Mouse (Mus musculus) small intestine, adult 2 months (tissue): Measurements from ENCODE around the gene Mib2. TPM values are rescaled to one million over a fixed set of nuclear protein-coding genes. Genes with fewer than 3 reads are reported as not detected.

Experiments
- H3K27ac ChIP-seq: fragments of 200-500 bp; 2 replicates; pipeline ENCODE4 v1.5.1; 2012; ENCODE audit warnings: low read depth, low read length, control low read depth, inconsistent platforms; ENCODE audit not compliant: insufficient read depth
- H3K27me3 ChIP-seq: fragments of 200-500 bp; 2 replicates; pipeline ENCODE4 v1.6.1; 2012; ENCODE audit warnings: mild to moderate bottlenecking, moderate library complexity, low read length, inconsistent platforms; ENCODE audit not compliant: control insufficient read depth, insufficient read depth
- H3K36me3 ChIP-seq: fragments of 200-500 bp; 2 replicates; pipeline ENCODE4 v1.6.1; 2012; ENCODE audit warnings: mild to moderate bottlenecking, low read length, control low read depth, inconsistent platforms; ENCODE audit not compliant: control insufficient read depth, insufficient read depth
- H3K4me1 ChIP-seq: fragments of 200-500 bp; 2 replicates; pipeline ENCODE4 v1.6.1; 2012; ENCODE audit warnings: low read length, inconsistent platforms, mixed read lengths; ENCODE audit not compliant: control insufficient read depth, insufficient read depth, insufficient read length
- H3K4me3 ChIP-seq: fragments of 200-500 bp; 2 replicates; pipeline ENCODE4 v1.5.1; 2012; ENCODE audit warnings: low read depth, mild to moderate bottlenecking, control low read depth, inconsistent platforms, low read length, moderate library complexity
- CTCF ChIP-seq: fragments of 200-500 bp; IDR thresholded peaks from 2 replicates; pipeline ENCODE4 v1.5.1; 2012; ENCODE audit warnings: low read depth, mild to moderate bottlenecking, control low read depth, inconsistent platforms, low read length, moderate library complexity, mixed read lengths; ENCODE audit not compliant: insufficient replicate concordance, insufficient read length; ENCODE audit errors: extremely low read depth
- POLR2A ChIP-seq: fragments of 200-500 bp; IDR thresholded peaks from 2 replicates; pipeline ENCODE4 v1.6.1; 2012; ENCODE audit warnings: low read depth, mild to moderate bottlenecking, control low read depth, inconsistent platforms, low read length, moderate library complexity
- WGBS: fragments of 180-500 bp; shearing (Covaris S2); methylation state at CpG from one replicate; pipeline ENCODE4 v1.1.7; 2018; 5-methylcytosine and 5-hydroxymethylcytosine counted together
- polyA plus RNA-seq: library from polyadenylated mRNA; depleted of rRNA; stranded (reverse); fragments of >200 nt; gene quantifications from 2 replicates; pipeline ENCODE4 v1.2.3, GENCODE M21; 2012

Gene Mib2
- polyA plus RNA-seq, 1 experiment: 85.4 TPM

- TF ChIP-seq POLR2A (no peak), CTCF (no peak)
- peaks cover 61% of the 10 kb centered on the region for H3K36me3 ChIP-seq
These were observed 25.5 kb downstream of the Mib2 start for GRCm38 (mm10) chr4:155643531-155643930.

DNA sequence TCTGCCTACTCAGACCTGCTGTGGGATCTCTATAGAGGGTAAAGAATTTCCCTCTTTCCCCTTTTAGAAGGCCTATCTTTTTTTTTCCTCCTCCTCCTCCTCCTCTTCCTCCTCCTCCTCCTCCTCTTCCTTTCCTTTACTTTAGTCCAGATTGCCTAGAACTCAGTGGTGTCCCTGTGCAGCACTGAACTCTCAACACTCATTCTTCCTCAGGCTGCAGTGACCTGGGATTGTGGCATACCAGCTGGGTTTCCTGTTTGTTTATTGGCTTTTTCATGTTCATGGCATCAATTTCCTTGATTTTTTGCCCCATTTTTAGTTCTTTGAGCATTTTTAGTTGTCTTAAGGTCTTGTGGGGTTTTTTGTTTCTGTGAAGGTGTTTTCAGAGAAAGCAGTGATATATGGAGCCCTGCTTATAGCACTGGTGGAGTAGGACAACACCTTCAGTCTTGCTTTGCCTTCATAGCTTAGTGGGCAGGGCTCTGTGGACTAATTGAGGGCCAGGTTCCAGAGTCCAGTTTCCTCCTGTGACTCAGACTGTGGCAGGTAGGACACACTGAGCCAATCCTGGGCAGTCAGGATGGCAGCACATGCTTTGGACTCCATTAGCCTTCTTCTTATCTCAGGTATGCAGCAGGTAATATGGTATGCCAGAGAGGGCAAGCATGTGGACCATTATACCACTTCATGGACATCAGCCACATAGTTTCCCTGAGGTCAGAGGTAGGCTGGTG, 33.1 kb downstream of the Mib2 start:
- H3K4me1 ChIP-seq: peaks cover 13% of the 10 kb centered on the region
- TF ChIP-seq CTCF: no peak
- TF ChIP-seq POLR2A: no peak
- H3K27ac ChIP-seq: peak overlapping the region; percentile 93
- peaks cover 65% of the 10 kb centered on the region for H3K36me3 ChIP-seq
- H3K27me3 ChIP-seq: no peaks in the 10 kb centered on the region
- no peak overlapping the region for H3K4me3 ChIP-seq

More at GRCm38 (mm10) chr4:155643531-155643930, 25.5 kb downstream of the Mib2 start:
- Histone ChIP-seq H3K27me3 (no peaks in the 10 kb centered on the region), H3K4me1 (peaks cover 21% of the 10 kb centered on the region), H3K4me3 (no peak overlapping the region), H3K27ac (peak overlapping the region; percentile 97)
- 31% methylated on average over 1 of the region's 1 CpGs for WGBS

DNA sequence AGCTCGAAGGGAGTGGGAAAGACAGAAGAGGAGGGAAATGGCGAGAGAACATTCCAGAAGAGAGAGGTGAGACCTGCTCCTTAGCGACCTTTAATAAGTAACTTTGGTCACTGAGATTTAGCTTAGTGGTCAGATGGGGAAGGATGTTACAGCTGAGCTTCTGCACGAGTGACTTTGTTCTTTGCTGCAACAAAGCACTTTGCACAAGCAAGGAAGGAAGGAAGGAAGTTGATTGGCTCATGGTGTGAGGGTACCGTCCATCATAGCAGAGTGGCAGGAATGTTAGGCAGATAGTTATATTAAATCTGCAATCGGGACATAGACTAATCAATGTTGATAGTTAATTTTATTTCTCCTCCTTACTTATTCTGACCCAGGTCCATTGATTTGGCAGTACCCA, 38.7 kb downstream of the Mib2 start:
- WGBS: 80% methylated on average over 6 of the region's 6 CpGs
- TF ChIP-seq CTCF (no peak), POLR2A (no peak)
- H3K27ac ChIP-seq: no peak overlapping the region
- no peak overlapping the region for H3K4me3 ChIP-seq
- H3K36me3 ChIP-seq: peaks cover 55% of the 10 kb centered on the region
- peaks cover 3% of the 10 kb centered on the region; the same call in 1 of the 2 replicates for H3K4me1 ChIP-seq
- no peaks in the 10 kb centered on the region for H3K27me3 ChIP-seq

DNA sequence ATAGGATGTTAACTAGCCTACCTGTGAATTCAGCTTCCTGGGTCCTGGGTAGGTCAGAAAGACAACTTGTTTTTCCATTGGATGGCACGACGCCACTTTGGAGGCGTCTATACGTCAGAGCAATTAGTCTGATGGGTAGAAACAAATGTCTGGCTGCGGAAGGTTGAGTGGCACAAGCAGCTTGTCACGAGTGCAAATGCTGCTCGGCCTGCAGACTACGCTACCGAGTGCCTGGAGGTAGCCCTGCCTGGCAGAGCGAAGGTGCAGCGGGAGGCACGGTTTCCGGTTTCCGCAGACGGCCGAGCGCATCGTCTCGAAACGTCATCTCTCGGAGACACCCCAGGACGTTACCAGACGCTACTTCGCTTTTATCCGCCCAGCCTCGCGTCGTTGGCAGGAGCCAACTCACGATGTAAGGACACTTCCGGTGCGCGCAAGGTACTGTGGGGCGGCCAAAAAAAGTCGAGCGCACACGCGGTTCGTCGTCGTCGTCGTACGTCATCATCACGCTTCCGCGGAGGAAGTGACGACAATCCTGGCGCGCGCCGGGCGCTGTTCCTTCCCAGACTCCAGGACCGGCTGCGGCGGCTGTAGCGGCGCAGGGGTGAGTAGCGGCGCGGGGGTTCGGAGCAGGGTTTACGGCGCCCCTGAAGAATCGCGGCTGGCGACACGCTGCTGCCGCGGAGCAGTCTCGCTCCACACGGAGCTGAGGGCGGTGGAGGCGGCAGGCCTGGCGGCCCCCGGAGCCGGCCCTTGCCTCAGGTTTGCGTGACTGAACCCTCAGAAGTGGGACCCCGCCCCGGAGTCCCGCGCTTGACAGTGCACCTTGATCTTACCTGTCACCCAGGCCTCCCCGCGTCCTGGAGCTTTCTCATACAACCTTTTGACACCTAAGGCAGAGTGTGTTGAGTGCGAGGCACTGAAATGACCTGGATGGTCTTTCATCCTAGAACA, 44.4 kb downstream of the Mib2 start, which contains the start of gene Cdk11b:
Gene Cdk11b, plus strand, starts transcription at position 517 of the 954 bp plus-strand sequence.
- peak within 1 kb of the TSS; percentile 87 for H3K27ac ChIP-seq
- no peaks in the 10 kb centered on the region for H3K27me3 ChIP-seq
- TF ChIP-seq CTCF: no peak
- peak; percentile 60 for TF ChIP-seq POLR2A
- H3K36me3 ChIP-seq: peaks cover 27% of the 10 kb centered on the region
- H3K4me3 ChIP-seq: peak within 1 kb of the TSS; percentile 67
- H3K4me1 ChIP-seq: no peaks in the 10 kb centered on the region
- under 1% methylated on average over 80 of the region's 84 CpGs for WGBS

GRCm38 (mm10) chr4:155618321-155618720, 50.7 kb downstream of the Mib2 start:
- peaks cover 59% of the 10 kb centered on the region for H3K36me3 ChIP-seq
- H3K27ac ChIP-seq: no peak overlapping the region
- 89% methylated on average over 5 of the region's 5 CpGs for WGBS
- H3K4me3 ChIP-seq: no peak overlapping the region
- no peak for TF ChIP-seq POLR2A
- no peaks in the 10 kb centered on the region for H3K27me3 ChIP-seq
- peaks cover 8% of the 10 kb centered on the region; the same call in 1 of the 2 replicates for H3K4me1 ChIP-seq

GRCm38 (mm10) chr4:155613264-155613663, 55.7 kb downstream of the Mib2 start:
- no peak for TF ChIP-seq CTCF
- peak overlapping the region; percentile 78 for H3K27ac ChIP-seq
- H3K36me3 ChIP-seq: peaks cover 59% of the 10 kb centered on the region
- H3K4me3 ChIP-seq: no peak overlapping the region
- H3K27me3 ChIP-seq: no peaks in the 10 kb centered on the region
- peaks cover 23% of the 10 kb centered on the region; the same call in 1 of the 2 replicates for H3K4me1 ChIP-seq
- 91% methylated on average over 3 of the region's 3 CpGs for WGBS

DNA sequence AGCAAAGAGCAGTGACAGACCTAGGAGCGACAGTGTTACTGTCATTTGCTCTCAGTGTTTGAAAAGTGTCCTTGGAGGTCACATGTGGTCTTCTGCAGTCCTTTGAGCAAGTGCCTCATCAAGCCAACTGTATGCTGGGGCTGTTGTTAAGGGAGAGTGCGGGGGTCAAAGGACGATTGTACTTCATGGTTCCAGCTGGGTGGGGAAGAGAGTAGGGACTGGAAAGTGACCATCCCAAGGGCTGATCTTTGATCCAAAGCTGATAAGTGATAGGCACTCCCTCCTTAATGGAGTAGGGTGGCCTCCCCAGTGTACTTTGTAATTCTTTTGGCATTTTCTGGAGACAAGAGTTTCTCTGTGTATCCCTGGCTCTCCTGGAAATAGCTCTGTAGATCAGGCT, 57.1 kb downstream of the Mib2 start:
- Histone ChIP-seq H3K27me3 (no peaks in the 10 kb centered on the region), H3K4me3 (no peak overlapping the region), H3K36me3 (peaks cover 50% of the 10 kb centered on the region), H3K27ac (peak overlapping the region; percentile 98), H3K4me1 (peaks cover 23% of the 10 kb centered on the region; the same call in 1 of the 2 replicates)
- TF ChIP-seq CTCF (no peak), POLR2A (no peak)
- WGBS: 54% methylated on average over 3 of the region's 3 CpGs
